Mouse (Mus musculus) testis, adult 2 months (tissue): ENCODE results near the gene Bmi1.

Experiments
- CTCF ChIP-seq: fragments of 200-500 bp; IDR thresholded peaks from 2 replicates; pipeline ENCODE4 v1.5.1; 2012; ENCODE audit warnings: low read depth, mild to moderate bottlenecking, inconsistent platforms, low read length, moderate library complexity; ENCODE audit not compliant: control insufficient read depth, insufficient read depth, insufficient replicate concordance
- POLR2A ChIP-seq: fragments of 200-500 bp; IDR thresholded peaks from 2 replicates; pipeline ENCODE4 v1.6.1; 2012; ENCODE audit warnings: low read depth, mild to moderate bottlenecking, inconsistent platforms, low read length, moderate library complexity; ENCODE audit not compliant: control insufficient read depth

DNA sequence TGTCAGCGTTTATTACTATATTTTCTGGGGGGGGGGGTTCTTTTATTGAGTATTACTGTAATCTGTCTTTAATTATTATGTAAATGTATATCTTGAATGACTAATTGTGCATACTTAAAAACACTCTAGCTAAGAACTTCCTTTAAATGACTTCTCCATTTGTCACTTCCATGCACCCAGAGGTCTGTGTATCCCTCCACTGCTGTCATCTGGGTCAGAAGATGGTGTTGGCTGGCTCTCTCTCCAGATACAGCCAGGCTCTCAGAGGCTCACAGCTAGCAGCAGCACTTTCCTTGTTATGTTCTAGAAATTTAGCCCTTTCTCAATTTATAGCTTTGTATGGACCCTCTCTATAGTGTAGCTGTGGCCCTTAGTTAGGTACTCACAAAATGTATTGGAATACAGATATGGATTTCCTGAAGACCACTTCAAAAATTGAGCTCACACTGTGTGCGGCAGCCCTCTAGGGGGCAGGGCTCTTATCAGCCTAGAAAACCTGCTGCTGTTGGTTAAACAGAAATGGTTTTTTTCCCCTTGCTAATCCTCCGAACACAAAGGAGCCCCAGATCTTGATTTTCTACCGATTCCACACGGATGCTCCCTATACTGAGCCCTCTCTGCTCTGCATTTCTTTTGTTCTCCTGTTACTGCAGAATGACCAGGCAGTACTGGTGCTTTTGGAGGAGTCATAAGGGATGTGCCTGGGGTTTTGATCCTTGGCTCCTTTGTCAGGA, 57.7 kb downstream of the Bmi1 start:
- TF ChIP-seq CTCF (no peak), POLR2A (no peak)
